Mouse (Mus musculus) MEL (cell line): ENCODE results near the gene Havcr1.

Source experiments
- CHD2 ChIP-seq: IDR thresholded peaks from 2 replicates; pipeline ENCODE4 v1.6.1; 2011; ENCODE audit warnings: low read length, improper control_type of control experiment
- POLR2AphosphoS5 ChIP-seq: IDR thresholded peaks from 2 replicates; pipeline ENCODE4 v1.6.1; 2012; ENCODE audit warnings: low read depth, borderline replicate concordance, mild to moderate bottlenecking, inconsistent platforms, low read length, moderate library complexity, mixed read lengths

- TF ChIP-seq POLR2AphosphoS5, result no peak
- TF ChIP-seq CHD2, result no peak
Observed at GRCm38 (mm10) chr11:46747996-46748395, 13.1 kb downstream of the Havcr1 start.
